Mouse (Mus musculus) adrenal gland, postnatal 36 days (tissue): ENCODE results near the gene BC034090. TPM values are rescaled to one million over a fixed set of nuclear protein-coding genes. Genes with fewer than 3 reads are reported as not detected.

ENCODE experiments used
- DNase-seq, 2 experiments: peaks; one replicate each; pipeline ENCODE4 v3.0.0; 2021; ENCODE audit warnings: mixed read lengths in 1 of 2
- total RNA-seq, 2 experiments: library from RNA; stranded (reverse); gene quantifications; 2 replicates each; pipeline ENCODE4 v1.2.3; 2021

The BC034090 gene
- total RNA-seq, 2 experiments from 2014 or later: 23.8 to 39.7 TPM

DNA sequence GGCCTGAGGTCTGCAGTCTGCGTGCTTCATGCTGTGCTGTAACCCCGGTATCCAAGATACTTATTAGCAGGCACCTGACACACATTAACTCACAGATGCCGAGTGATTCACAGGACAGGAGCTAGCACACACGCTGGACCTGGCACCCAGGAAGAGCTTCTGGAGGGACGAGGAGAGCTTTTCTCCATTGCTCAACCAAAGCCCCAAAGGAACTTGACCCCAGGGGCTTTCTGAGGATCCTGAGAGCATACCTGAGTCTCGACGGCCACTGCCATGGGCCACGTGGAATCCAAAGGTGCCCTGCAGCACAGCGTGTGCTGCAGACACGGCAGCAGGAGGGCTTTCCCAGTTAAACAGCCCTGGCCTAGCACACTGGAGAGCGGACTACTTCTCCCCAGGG is 27.9 kb downstream of the BC034090 start:
- no peak for DNase-seq

DNA sequence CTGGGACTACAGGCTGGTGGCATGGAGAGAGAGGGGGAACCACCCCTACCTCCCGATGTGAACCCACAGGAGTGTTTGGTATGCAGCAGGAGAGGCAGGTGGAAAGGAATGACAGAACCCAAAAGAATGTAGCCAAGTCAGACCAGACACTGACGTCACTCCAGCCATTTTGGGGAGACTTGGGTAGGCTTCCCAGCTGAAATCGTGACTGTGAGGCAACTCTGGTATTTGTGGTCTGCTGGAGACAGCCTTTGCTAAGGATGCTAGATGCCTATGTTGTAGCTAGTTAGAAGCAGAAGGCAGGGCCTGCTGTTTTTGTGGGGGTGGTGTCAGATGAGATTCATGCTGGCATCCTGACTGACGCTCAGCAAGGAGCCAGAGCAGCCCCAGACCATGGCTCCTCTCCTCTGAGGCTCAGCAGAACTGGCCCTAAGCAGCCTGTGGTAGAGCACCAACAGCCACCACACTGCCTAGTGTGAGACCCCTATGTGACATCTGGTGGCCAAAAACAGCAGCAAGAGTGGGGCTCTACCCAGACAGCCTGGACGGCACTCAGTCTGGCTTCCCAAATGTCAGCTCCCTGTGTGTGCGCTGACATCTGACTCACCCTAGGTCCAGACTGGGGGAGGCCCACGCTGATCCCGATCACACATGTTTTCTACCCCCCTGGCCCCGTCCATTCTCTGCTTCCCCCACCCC is 29.0 kb downstream of the BC034090 start:
- DNase-seq: no peak

DNA sequence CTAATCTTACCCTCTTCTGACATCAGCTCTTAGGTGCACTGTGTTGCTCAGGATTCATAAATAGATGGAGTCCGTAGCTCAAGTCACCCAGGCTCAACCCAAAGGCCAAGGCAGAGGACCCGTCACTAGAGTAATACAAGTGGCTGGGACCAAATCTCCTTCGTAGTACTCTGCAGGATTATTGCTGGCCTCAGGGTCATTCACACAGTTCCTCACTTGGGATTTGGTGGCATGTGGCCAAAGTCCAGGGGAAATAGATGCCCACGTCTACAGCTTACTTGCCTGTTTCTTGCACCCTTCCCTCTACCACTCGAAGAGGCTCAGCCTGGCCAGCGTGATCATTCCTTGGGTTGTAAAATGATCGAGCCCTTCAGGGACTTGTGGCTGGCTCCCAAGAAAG is 30.3 kb downstream of the BC034090 start:
- no peak for DNase-seq

DNA sequence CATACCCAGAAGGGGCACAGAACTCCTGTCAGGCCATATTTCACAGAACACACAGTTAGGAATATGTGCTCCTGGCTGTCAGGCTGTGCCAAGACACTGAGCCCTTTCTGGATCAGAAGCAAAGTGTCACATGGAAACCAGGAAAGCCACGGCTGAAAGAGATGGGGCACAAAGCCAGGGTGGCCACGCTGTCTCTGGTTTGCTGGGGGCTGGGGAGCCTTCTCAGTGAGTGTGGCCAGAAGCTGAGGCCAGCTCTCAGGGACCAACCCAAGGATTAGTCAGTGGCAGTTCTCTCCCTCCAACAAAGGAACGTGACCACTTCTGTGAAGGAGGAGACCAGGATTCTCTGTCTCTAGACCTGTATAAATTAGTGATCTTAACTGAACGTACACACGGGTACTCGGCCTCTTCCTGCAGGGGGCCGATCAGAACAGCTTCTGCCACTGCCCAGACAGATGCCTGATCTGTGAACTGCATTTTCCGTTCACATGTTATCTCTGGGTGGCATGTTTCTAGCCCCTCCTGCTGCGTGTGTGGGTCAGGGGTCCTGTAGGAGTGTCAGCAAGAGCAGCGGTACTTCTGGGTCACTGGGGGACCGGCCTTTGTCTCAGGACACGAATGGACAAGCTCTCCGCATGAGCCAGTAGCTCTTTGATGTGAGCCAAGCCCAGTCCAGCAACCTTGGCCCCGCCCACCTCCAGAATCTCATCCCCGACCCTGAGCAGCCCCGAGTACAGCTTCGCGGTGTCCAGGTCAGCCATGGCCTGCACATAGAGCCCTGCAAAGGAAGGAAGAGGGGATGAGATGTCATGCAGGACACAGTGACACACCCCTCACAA is 31.1 kb downstream of the BC034090 start:
- peak; percentile 57 to 70 for DNase-seq

DNA sequence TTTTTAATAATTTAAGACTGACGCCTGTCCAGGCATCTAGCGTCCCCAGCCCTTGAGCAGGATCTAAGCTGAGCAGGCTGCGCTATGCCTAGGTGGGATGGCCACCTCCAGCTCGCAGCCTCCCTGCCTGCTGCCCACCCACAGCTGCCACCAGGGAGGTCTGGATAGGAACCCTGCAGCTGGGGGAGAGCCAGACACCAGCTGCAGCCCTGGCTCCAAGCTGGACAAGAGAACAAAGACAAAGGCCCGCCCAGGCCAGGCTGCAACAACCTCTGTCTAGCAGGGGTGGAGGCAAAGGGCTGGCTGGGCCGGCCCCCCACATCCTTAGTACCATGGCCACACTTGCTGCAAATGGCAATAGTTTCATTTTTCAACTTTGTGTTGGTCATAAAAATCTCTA is 31.8 kb downstream of the BC034090 start:
- DNase-seq: peak; percentile 48 to 64

DNA sequence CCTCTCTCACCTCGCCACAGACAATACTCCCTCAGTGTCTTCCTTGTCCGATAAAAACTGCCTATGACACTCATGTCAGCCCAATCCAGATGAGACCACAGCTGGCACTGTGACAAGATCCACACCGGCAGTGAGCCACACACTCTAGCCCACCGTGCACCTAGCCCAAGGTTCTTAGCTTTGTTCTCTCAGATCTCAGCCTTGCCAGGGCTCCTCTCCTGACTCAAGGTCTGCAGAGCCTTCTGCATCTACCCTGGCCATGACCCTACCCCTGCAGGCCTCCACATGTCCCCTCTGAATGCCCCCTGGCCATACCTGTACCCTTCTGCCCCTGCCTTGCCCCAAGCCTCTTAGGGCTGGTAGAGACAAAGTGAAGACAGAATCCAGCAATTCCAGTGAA is 32.2 kb downstream of the BC034090 start:
- peak in 1 of 2 experiments; percentile 49 for DNase-seq

DNA sequence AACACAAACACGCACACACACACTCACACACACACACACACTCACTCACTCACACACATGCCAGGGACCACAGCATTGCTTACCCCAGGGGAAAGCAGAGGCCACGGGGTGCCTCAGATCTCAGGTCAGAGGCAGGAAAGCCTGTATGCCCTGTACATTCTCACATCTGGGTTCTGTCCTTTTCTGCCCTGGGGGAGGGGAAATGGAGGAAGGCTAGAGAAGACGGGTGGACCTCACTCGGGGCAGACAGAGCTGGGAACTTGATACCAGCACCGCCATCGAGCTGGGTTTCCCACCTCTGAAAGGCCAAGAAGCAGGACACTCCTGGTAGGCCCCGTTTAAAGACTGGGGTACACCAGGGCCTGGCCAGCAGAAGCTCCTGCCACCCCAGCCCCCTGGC is 33.2 kb downstream of the BC034090 start:
- DNase-seq: no peak

DNA sequence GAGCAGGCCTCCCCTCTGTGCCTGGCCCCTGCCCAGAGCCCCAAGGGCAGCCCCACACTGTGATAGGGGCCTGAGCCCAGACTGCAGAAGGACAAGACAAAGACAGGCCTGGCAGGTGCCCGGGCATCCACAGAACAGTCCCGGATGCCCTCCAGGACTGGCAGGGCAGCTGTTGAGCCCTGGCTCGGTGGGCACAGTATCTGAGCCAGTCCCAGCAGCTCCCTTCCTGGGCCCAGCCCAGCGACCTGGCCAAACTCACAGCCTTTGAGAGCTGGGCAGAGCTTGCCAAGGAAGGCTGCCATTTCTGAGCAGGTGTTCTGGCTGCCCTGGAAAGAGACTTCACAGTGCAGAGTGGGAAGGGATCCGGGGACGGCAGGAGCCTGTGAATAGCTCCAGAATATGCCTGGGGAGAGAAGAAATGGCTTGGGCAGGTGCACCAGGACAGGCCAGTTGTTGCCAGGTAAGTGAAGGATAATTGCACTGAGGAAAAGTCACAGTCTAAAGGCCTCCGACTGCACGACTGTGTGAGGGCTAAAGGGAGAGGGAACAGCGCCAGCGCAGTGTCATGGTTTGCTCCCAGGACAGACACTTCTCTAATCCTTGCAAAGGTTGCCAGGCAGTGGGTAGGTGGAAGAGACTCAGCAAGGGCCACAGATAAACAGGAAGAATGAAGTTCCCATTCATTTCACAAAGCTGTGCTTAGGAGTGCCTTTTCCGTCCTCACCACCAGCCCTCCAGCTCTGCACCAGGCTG is 34.1 kb downstream of the BC034090 start:
- no peak for DNase-seq

DNA sequence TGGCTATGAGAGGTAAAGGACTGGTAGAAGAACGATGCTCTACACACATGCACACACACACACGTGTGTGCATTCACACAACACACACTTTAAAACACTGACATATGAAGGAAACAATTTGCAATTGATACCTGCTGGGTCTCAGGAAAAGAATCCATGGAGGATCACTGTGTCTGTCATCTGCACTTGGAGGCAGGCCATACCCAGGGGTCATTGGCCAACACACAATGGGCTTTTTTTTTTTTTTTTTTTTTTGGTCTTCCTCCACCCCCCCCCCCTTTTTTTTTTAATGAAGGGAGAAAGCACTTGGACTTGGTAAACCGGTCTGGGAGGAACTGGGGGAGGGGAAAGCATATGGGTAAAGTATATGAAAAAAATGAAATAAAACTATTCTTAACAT is 36.4 kb downstream of the BC034090 start:
- DNase-seq: no peak

DNA sequence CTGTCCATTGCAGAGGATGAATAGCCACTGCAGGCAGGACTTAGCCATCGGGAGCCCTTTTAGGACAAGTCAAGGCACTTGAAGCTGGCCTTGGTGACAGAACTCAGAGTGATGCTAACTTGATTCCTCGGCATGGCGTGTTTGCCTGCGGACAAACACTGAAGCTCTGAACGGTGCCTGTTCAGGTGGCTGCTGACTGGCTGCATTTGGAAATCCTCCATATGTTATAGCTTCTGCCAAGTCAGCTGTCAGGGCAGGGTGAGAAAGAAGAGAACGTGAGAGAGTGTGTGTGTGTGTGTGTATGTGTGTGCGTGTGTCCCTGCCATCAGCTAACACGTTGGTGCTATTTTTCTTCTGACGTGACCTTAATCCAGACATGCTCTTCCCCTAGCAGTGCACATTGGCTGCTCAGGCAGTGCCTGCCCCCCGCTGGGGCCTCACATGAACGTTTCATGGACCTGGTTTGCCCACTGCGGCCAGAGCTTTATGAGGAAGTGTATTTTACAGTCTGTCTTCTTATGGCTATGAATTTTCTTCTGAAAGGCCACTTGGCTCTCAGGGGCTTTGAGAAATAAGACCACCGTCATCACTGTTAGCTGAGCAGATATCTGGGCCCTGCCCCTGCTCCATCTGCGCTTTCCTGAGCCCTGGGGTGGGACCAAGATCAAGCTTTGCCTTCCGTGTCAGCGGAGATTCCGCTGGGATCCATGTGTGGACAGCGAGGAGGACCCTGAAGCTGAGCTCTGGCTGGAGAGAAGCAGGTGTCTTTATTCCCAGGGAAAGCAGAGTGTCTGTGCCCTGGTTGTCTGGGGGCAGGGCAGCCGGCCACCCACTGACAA is 38.2 kb downstream of the BC034090 start:
- no peak for DNase-seq

DNA sequence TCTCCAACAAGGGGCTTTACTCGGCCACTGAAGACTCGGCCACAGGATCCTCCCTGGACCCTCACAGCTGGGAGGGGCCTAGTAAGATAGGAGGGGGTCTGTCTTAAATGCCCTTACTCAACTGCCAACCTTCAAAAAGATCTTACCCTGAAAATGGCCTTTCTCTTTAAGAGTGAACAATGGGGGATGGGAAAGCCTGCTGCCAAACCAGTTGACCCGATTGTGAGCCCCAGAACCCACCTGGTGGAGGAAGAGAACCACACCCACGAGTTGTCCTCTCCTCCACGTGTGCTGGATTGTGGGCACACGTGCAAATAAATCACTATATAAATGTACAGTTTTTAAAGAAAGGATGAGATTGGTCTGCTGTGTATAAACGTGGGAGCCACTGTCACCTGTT is 38.9 kb downstream of the BC034090 start:
- no peak for DNase-seq

DNA sequence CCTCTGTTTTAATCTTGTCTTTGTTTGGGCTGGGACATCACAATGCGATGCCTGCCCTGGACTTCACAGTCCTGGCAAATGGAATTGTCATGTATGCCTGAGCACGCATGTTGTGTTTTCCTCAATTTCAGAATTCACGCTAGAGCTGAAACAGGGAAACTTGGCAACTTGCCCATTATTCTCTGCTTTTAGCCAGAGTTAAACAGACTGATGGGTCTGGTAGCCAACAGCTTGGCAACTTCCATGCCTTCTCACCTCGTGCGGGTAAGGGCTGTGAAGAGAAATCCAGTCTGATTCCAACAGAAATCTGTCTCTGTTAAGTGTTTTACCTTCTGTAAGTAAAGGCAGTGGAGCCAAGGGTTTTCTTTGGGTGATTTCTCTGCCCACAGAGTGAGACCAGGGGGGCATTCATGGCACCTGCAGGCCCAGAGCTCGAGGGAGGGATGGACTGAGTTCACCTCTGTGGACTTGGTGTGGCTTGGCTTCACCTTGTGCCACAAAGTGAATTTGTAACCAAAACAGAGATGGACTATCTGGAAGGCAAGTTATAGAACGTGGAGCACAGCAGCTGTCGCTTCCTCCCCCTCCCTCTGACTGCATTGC is 39.6 kb downstream of the BC034090 start:
- no peak for DNase-seq

DNA sequence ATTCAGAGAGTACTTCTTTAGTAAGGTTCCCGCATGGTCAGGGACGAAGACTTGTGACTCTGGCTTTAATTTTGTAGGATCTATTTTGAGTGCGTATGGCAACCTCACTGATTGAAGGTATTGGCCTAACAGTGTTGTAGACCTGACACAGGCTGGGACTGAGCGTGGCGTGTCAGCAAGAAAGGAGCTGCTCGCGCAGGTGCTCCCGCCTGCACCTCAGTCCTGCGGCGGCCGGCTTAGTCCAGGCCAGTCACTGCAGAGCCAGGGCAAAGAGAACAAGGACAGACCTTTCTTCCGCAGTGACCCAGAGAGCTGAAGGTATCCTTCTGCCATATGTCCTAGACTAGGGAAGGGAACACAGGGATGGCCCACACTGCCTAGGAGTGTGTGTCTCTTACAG is 40.3 kb downstream of the BC034090 start:
- DNase-seq: no peak

DNA sequence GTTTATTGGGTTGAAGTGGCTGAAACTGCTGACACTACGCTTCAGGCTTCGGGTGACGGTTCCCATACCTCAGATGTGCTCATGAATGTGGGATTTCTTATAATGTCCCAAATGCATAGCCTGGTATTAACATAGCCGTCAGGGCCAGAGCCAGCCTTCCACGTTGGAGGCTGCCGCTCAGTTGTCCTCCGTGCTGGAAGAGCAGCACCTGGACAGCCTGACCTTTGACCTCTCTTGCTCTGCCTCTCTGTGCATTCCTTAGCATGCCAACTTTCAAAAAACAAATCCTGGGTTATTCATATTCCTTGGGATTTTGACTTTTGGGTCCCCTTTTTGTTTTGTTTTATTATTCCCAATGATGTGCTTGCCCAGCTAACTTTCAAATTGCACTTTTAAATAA is 41.1 kb downstream of the BC034090 start:
- no peak for DNase-seq

DNA sequence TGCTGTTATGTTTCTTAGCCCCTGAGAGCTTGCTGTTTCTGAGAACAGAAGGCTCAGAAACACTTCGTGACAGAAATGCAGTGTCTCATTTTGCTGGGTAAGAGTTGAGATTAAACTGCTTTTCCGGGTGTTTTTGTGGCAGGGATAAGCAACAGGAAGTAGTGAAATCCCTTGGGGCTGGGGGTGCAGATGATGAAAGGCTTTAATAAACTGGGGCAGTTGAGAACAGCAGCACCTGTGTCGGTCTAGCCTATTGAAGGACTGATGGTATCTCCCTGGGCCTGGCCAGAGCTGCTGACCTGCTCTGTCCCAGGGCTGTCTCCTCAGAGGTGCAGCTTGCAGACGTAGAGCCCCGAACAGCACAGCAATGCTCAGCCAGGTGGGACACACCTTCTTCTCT is 41.8 kb downstream of the BC034090 start:
- DNase-seq: no peak

DNA sequence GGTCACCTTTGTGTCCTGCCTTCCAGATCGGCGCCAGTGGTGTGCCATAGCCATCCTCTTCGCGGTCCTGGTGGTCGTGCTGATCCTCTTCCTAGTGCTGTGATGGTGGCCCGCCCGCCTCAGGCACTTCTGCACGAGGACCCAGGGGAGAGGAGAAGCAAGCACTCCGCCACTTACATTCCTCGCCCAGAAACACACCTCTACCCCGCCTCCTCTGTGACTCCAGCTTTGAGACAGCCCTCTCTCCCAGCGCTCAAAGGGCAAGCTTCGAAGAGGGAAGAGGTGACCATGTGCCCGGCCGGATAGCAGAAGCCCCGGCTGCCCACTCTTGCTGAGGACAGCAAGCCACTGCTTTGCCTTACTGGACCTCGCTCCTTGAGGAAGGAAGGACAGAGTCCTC is 42.3 kb downstream of the BC034090 start:
- no peak for DNase-seq

DNA sequence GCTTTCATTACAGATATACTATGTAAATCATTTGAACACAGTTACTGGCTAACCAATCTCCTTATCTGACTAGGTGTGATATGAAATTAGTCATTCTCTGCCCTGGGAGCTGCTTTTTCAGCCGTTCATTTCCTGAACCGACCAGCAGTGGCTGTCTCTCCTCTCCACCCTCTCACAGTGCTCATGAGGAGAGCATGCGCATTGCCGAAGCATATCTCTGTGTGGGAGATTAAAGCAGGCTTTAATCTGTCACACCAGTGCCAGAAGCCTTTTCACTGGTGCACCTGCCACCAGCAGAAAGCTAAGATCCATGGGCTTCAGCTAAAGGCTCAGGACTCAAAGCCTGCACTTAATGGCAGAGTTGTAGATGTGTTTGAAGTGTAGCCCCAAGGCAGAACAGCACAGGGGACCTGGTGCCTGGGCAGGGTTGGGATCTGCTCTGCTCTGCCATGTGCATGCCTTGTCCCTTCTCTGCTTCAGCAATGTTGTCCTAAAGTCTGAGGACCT is 42.8 kb downstream of the BC034090 start:
- DNase-seq: no peak

DNA sequence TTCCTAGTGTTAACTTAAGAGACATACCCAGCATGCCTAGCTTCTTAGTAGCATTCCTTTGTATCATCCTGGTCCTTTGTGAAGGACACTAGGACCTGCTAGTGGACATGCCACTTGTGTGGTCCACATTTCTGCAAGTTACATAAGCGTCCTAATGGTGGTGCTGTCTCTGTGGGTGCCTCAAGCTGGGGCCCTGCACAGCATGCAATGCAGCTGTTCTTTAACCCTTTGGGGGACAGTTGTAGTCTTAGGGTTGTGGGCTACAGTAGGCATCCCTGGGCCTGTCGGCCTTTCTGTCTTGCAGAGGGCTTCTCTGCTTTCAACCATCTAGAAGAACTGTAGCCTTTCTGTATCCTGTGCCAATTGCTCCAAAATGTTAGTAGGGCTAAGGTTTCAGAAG is 43.3 kb downstream of the BC034090 start:
- DNase-seq: no peak

DNA sequence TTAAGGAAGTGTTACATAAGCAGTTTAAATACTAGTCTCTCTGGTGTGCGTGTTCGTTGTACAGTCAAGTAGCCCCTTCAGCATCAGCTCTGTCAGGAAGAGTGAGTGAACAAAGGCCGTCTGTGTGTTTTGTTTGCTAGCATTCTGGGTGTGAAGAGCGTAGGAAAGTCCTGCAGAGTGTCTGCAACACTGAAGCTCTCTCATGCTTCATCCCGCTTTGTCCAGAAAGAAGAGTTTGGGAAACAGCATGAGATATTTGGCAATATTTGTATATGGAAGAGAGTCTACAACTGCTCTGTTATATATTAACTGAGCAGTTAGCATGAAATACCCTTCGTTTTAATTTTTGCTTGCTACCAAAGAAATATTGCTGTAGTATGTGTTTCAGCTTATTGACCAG is 44.7 kb downstream of the BC034090 start:
- DNase-seq: no peak

DNA sequence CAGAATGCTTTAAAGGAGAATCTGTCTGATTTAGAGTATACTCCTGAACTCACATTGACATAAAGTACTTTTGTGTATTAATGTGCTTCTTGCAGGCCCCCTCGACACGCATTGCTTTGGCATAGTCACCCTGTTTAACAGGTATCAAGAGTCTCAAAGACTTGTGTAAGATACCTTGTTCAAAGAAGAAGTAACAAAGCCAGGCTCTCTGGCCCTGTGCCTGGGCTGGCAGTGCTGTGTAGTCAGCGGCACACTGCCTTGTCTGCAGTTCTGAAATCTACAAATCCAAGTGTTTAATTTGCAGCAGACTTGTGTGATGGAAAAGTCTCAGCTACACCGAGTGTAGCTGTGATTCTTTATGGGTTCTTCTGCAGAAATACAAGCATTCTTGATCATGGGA is 47.6 kb downstream of the BC034090 start:
- DNase-seq: no peak

DNA sequence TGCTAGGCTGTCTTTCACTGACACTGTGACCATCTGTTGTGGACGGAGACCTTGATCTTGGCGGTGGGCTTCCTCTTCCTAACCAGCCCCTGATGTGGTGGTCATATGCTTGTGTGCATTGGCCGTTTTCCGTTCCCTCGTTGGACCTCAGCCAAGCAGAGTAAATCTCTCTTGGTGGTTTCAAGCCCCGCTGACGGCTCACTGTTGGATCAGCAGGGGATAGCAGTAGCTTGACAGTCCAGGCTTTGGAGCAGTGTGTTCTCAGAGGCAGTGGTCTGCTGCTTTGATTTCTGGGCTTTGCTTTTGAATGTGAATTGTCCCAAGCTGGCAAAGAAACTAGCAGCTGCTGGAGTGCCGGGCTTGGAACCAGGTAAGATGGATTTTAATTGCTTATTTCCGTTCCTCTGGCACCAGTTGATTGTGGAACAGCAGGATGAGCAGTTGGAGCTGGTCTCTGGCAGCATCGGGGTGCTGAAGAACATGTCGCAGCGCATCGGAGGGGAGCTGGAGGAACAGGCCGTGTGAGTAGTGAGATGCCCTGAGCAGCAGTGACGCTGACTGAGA is 51.4 kb downstream of the BC034090 start:
- DNase-seq: no peak
